Mouse (Mus musculus): ENCODE data around the gene Olfml2a.

GRCm38 (mm10) chr2:38999910-39000586 is 68.3 kb downstream of the Olfml2a start:
- TF ChIP-seq HCFC1 (IDR thresholded peaks at IDR 0.05; ENCODE audit: low read depth, low read length): 0 out of 2 replicates have a peak, but pooled peaks have one; percentile 37
- TF ChIP-seq MAX (IDR thresholded peaks at IDR 0.05; ENCODE audit: low read length): no peak
- peak; percentile 4 to 66; a peak in 2 of 4 replicates for TF ChIP-seq POLR2A (IDR thresholded peaks at IDR 0.05; ENCODE audit: control insufficient read depth in 1 of 2, insufficient read depth in 1 of 2, low read depth in 1 of 2, low read length in 2 of 2, poor library complexity in 1 of 2)
- no peak for TF ChIP-seq CTCF (IDR thresholded peaks at IDR 0.05 in 2 of 3, conservative IDR thresholded peaks at IDR 0.05 in 1 of 3; ENCODE audit: control insufficient read depth in 1 of 3, insufficient read depth in 1 of 3, low read depth in 2 of 3, low read length in 3 of 3, poor library complexity in 1 of 3, severe bottlenecking in 1 of 3)
- TF ChIP-seq MAZ (IDR thresholded peaks at IDR 0.05; ENCODE audit: low read depth, low read length): no peak

Measured in MEL (cell line).